Mouse (Mus musculus) heart, adult 18-20 months (tissue): ENCODE results near the gene Mtfp1. TPM values are rescaled to one million over a fixed set of nuclear protein-coding genes. Genes with fewer than 3 reads are reported as not detected.
"Not testable (repeated sequence)": the region's sequence is repeated elsewhere in the genome, so short reads cannot be mapped to it uniquely, and the experiment has no call there.

Experiments
- DNase-seq, 2 experiments: peaks; one replicate each; pipeline ENCODE4 v3.0.0; 2021 to 2022; ENCODE audit warnings: mixed read lengths in 1 of 2
- long read RNA-seq, 2 experiments: library from polyadenylated mRNA; stranded (forward); transcript quantifications; one replicate each; pipeline ENCODE4 v2.0.0; 2021
- total RNA-seq, 2 experiments: library from RNA; stranded (reverse); gene quantifications; 2 replicates each; pipeline ENCODE4 v1.2.3; 2021

Mtfp1 gene
- total RNA-seq, result 100 to 1,000 TPM; 133 to 172 TPM
- long read RNA-seq, experiment 1, transcript Mtfp1-201 (4 exons, 1,411 nt), result major isoform, 157 of 188 reads
- long read RNA-seq, experiment 1, partial matches to known transcripts, result 6 of 188 reads
- long read RNA-seq, experiment 1, other reads (novel, unspliced or antisense), result 25 of 188 reads
- long read RNA-seq, experiment 2, transcript Mtfp1-201 (4 exons, 1,411 nt), result major isoform, 90 of 112 reads
- long read RNA-seq, experiment 2, partial matches to known transcripts, result 6 of 112 reads
- long read RNA-seq, experiment 2, other reads (novel, unspliced or antisense), result 16 of 112 reads

- peak; percentile 79 to 82 for DNase-seq
Measured at GRCm38 (mm10) chr11:4095171-4096053, at the start of gene Mtfp1. Mtfp1 (minus strand) TSS chr11:4095445.

GRCm38 (mm10) chr11:4143281-4144062, 48.2 kb upstream of the Mtfp1 start:
- no peak for DNase-seq

DNA sequence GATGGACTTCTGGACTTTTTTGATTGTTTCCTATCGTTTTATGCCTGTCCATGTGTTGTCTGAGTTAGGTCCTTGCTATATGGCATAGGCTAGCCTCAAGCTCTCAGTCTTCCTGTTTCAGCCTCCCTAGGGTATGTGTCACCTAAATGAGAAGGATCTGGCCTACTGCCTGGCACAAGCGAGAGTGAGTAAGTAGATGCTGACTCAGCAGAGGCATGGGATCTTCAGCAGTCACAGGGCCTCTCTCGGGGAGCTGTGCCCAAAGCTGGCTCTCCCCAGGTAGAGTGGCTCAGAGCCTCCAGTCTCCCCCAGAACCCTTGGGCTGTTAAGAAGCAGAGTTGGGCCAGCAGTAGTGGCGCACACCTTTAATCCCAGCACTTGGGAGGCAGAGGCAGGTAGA, 47.1 kb upstream of the Mtfp1 start:
- DNase-seq, result no peak

DNA sequence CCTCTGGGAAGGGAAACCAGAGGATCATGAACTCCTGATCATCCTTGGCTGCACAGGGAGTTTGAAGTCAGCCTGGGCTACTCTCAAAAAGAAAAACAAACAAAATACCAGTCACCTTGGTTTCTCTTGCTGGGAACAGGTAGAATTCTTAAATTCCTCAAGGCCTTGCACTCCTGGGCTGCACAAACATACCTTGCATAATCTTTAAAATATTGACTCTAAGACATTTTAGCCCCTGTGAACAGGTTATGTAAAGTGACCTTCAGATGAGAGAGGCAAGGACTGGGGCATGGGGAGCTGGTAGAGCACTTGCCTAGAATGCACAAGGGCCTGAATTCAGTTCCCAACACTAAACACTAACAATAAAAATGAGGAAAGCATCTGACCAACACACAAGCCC, 46.3 kb upstream of the Mtfp1 start:
- no peak for DNase-seq

DNA sequence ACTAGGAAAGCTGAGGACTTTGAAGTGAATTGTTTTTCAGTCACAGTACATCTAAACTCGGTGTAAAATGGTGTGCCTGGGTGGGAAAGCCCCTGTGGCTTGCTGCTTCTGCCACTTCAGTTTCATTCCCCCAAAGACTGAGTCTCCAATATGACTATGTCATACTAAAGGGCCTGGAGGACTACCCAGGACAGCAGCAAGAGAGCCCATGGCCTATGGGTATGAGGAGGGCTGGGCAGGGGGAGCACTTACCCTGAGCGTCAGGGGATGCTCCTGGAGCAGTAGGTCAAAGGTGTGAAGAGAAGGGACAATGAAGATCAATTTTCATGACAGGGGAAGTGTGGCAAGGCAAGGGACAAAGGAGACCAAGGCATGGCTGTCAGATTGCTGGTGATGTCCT, 43.7 kb upstream of the Mtfp1 start:
- no peak for DNase-seq

DNA sequence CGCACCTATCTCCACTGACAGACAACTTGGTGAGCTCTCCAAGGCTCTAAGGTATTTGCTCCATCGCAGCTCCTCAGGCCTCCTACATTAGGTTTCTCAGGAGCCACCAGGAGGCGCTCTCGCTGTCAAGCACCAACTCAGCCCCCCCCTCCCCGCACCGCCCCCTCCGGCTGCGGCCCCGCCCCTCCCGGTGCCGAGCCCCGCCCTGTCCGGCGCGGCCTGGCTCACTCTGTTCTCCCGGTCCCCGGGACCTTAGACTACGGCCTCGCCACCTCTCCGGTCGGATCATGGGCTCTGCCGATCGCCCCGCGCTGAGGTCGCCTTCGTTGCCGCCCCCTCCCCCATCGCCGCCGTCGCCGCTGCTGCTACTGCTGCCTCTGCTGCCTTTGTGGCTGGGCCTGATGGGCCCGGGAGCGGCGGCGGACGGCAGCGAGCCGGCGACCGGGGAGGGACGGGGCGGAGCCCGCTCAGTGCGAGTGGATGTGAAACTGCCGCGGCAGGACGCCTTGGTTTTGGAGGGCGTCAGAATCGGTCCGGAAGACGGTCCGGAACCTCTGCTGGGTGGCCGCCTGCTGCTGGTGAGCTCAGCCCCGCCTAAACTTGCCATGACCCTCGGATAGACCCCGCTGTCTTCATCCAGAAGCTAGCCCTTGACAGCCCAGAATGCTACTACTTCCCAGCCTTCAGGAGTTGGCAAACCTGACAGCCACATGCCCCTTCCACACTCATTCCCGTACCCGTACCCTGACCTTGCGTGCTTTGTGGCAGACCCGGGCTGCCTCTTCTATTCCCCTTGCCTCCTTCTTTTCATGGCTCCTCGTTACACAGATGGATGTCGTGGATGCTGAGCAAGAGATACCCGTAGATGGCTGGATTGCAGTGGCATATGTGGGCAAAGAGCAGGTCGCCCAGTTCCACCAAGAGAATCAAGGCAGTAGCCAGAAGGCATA, 40.0 kb upstream of the Mtfp1 start, which contains the start of gene Rnf215:
Rnf215 (plus strand) TSS at position 217 of the 950 bp plus-strand sequence.
- DNase-seq, result peak; percentile 91 to 94

GRCm38 (mm10) chr11:4134400-4134799, 39.2 kb upstream of the Mtfp1 start:
- no peak for DNase-seq

- DNase-seq, result peak in 1 of 2 experiments; percentile 37
Measured at GRCm38 (mm10) chr11:4133450-4133849, 38.2 kb upstream of the Mtfp1 start.

- DNase-seq, result not testable (repeated sequence)
Measured at GRCm38 (mm10) chr11:4128461-4128860, 33.2 kb upstream of the Mtfp1 start.

DNA sequence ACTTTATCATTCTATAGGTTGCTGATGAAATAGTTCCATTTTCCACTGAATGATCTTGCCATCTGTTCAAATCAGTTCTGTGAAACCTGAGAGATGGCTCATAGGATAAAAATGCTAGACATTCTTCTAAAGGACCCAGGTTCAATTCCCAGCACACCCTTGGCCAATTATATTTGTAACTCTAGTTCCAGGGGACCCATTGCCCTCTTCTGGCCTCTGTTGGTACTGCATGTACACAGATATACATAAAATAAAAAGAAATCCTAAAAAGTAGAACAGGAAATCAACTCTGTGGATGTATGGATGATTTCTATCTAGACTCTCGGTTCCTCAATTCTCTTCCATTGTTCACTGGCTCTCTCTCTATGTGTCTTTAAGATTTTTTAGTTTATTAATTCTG, 31.8 kb upstream of the Mtfp1 start:
- DNase-seq, result no peak

DNA sequence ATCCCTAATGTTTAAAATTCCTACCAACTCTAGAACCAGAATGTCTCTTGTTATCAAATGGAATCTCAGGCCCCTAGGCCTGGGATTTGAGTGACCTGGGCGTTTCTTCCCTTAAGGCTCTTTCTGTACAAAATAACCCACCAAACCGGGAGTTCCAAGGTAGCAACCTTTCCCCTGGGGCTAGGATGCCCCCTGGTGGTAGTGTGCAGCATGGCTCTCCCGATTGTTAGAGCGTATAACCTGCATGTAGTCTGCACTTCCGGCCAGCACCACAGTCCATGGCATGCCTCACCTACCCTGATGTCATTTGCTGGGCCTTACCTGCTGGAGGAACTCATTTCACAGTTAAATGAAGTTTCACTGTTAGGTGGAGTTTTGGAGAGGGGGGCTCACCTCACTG, 28.7 kb upstream of the Mtfp1 start:
- no peak for DNase-seq

GRCm38 (mm10) chr11:4122742-4123579, 27.7 kb upstream of the Mtfp1 start, which contains the start of gene Sec14l2:
Sec14l2 (minus strand) TSS chr11:4123415.
- DNase-seq, result no peak

DNA sequence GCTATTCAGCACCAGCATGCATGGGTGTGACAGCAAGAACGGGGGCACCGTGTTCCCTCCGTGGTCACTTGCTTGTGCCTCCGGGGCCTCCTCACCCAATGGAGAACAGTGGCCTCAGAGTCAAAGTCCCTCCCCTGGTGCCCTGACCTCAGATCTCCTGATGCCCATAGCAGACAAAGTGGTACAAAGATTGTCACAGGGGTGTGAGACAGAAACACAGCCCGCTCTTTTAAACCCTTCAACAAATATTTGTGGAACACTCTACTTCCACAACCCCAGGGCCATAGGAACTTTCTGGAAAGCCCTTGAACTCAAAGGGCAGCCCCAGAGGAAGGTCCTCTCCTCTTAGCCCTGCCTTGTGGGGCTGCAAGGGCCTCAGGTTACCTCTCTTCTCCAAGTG, 27.0 kb upstream of the Mtfp1 start:
- no peak for DNase-seq

GRCm38 (mm10) chr11:4121691-4122090, 26.4 kb upstream of the Mtfp1 start:
- DNase-seq, result no peak

DNA sequence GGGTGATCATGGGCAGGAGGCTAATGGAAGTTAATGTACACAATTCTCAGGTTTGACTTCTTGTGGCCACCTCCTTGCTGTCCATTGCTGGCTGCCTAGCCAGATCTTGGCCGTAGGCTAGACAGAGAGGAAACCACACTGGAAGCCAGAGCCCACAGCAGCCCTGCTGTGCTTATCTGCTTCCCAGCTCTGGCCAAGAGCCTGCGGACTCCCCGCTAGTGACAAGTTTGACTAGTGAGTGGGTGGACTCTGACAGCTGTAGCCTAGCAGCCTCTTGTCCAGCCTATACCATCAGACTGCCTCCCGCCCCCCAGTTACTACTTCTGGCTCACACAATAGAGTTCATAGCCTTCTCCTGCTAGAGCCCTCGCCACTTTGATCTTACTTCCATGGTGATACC, 24.4 kb upstream of the Mtfp1 start:
- DNase-seq, result no peak

- DNase-seq, result peak; percentile 68 to 73
Measured at GRCm38 (mm10) chr11:4118081-4118921, 23.1 kb upstream of the Mtfp1 start.

DNA sequence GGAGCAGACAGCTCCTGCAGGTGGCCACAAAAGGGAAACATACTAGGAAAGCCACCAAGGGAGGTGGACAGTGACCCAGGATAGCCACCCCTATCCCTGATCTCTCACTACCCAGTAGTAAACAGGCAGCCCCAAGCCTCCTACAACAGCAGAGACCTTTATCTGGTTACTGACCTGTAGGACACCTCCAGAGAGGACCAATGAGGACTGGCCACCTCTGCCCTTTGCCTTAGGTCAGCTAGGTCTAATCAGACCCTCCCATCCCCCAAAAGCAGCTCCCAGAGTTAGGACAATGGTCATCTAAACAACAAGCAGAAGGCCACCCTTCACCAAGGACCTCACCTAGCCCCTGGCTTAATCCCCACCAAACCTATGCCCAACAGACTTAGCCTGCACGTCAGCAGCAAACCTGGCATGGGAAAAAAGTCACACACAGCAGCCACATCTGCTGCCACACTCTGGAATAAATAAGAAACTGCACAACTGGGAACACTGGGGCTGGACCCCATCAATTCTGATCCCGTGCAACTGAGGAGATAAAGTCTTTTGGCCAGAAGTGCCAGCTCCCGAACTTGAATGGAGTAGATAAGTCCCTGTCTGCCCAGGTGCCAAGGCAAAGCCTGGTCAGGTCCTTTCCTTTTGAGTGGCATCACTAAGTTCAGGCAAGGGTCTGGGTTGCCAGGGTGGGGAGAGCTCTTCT, 22.3 kb upstream of the Mtfp1 start:
- DNase-seq, result no peak

GRCm38 (mm10) chr11:4116458-4117141, 21.4 kb upstream of the Mtfp1 start:
- DNase-seq, result peak in 1 of 2 experiments; percentile 8
